Mouse (Mus musculus) lung, embryonic 14.5 days (tissue): ENCODE measurements at regions not wholly inside any gene's neighbourhood (a gene's known extent, or its start where the extent isn't known, plus 50 kb on each side); places are given as distances from the start of the nearest gene placed in this dataset.
A peak's percentile ranks its signal among the peaks of the same experiment; 100 is the strongest.

Source experiments
- ATAC-seq: fragments of 200-750 bp; cut with Nextera tagmentation; 2 replicates; pipeline ENCODE4 v1.8.0; 2017; ENCODE audit warnings: mild to moderate bottlenecking, moderate TSS enrichment, moderate library complexity; ENCODE audit not compliant: insufficient read depth
- DNase-seq: peaks from one replicate; pipeline ENCODE4 v3.0.0-alpha.2; 2015
- H3K27ac ChIP-seq: fragments of 300-500 bp; sonication (generic); 2 replicates; pipeline ENCODE4 v1.5.1; 2014; ENCODE audit warnings: low read depth, mild to moderate bottlenecking, moderate library complexity
- H3K27me3 ChIP-seq: fragments of 300-500 bp; sonication (generic); 2 replicates; pipeline ENCODE4 v1.6.1; 2014; ENCODE audit warnings: low read length, control low read depth; ENCODE audit not compliant: insufficient read depth
- H3K36me3 ChIP-seq: fragments of 300-500 bp; sonication (generic); 2 replicates; pipeline ENCODE4 v1.6.1; 2014; ENCODE audit warnings: control low read depth; ENCODE audit not compliant: insufficient read depth
- H3K4me1 ChIP-seq: fragments of 300-500 bp; sonication (generic); 2 replicates; pipeline ENCODE4 v1.6.1; 2014; ENCODE audit warnings: antibody characterized with exemption, control low read depth; ENCODE audit not compliant: insufficient read depth
- H3K4me2 ChIP-seq: fragments of 300-500 bp; sonication (generic); 2 replicates; pipeline ENCODE4 v1.6.1; 2014; ENCODE audit warnings: mild to moderate bottlenecking
- H3K4me3 ChIP-seq: fragments of 300-500 bp; sonication (generic); 2 replicates; pipeline ENCODE4 v1.5.1; 2014; ENCODE audit warnings: low read depth, low read length
- H3K9ac ChIP-seq: fragments of 300-500 bp; sonication (generic); 2 replicates; pipeline ENCODE4 v1.6.1; 2014
- H3K9me3 ChIP-seq: fragments of 300-500 bp; sonication (generic); 2 replicates; pipeline ENCODE4 v1.6.1; 2016; ENCODE audit warnings: low read depth, low read length, control low read depth
- CTCF ChIP-seq: IDR thresholded peaks from 2 replicates; pipeline ENCODE4 v1.5.1; 2016; ENCODE audit warnings: antibody characterized with exemption, low read depth
- WGBS: fragments of 180-500 bp; shearing (Covaris S2); extraction: QIAGEN DNeasy Blood & Tissue Kit; methylation state at CpG from one replicate; pipeline ENCODE4 v1.1.7; 2014; 5-methylcytosine and 5-hydroxymethylcytosine counted together

DNA sequence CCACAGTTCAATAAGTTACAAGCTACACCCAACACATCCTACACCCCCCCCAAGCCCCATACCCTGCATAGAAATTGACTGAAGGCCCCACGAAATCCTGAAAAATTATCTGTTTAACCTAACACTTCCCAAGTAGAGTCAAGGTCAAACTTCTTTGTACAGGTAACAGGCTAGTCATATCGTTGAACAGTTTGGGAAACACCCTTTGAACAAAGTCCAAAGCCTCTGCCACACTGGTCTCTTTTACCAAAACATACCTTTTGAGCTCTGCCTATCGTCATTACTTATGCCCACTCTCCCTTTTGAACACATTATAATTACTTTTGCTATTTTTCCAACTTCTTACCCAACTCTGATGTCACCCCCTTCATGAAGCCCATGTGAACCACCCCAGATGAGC lies 117.0 kb upstream of the Nr2f2 start:
- ATAC-seq (no peak), DNase-seq (no peak)
- Histone ChIP-seq H3K4me1 (0 out of 2 replicates have a peak, but pooled peaks cover 4% of the 10 kb centered on the region), H3K27me3 (no peaks in the 10 kb centered on the region), H3K36me3 (no peaks in the 10 kb centered on the region), H3K9ac (no peak overlapping the region), H3K27ac (no peak overlapping the region), H3K9me3 (no peaks in the 10 kb centered on the region), H3K4me2 (no peak overlapping the region), H3K4me3 (no peak overlapping the region)
- WGBS: 82% methylated on average over 3 of the region's 3 CpGs
- TF ChIP-seq CTCF: no peak

DNA sequence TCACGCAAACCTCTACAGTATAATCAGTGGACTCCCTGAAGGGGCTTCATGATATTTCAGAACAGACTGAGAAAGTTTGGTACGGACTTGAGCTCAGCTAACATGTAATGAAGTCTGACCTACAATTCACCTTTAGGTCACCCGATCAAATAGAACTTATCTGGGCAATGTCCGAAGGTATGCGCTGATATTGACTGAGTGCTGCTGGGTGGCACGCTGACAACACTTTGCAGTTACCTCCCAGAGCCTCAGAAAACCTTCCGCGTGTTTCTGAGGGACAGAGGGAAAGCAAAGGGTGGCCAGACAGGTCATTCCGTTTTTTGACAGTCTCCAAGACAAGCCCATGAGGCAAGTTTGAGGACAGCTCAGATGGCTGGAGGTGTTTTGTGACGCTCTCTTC lies 115.3 kb upstream of the Nr2f2 start:
- WGBS: 38% methylated on average over 10 of the region's 10 CpGs
- ATAC-seq (no peak), DNase-seq (no peak)
- Histone ChIP-seq H3K27me3 (no peaks in the 10 kb centered on the region), H3K27ac (no peak overlapping the region), H3K36me3 (no peaks in the 10 kb centered on the region), H3K9me3 (no peaks in the 10 kb centered on the region), H3K9ac (no peak overlapping the region), H3K4me2 (no peak overlapping the region), H3K4me3 (no peak overlapping the region), H3K4me1 (0 out of 2 replicates have a peak, but pooled peaks cover 4% of the 10 kb centered on the region)
- TF ChIP-seq CTCF: no peak

DNA sequence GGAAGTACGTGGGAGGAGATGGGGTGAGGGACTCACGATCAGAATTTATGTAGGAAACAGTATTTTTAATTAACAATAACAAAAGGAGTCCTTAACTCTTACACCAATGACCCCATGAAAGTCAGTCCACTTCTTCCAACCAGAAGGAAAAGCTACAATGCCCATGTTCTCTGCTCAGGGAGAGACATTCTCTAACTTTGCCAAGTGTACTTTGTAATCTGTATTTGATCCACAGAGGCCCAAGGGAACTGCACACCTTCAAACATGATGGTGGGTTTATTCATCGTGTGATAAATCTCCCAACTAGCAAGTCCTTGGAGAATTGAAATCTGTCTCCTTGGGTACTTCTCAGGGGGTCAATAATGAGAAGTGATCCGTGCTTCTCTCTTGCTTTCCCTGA lies 106.3 kb upstream of the Nr2f2 start:
- Histone ChIP-seq H3K27ac (no peak overlapping the region), H3K9me3 (no peaks in the 10 kb centered on the region), H3K9ac (no peak overlapping the region), H3K4me3 (no peak overlapping the region), H3K27me3 (no peaks in the 10 kb centered on the region), H3K36me3 (no peaks in the 10 kb centered on the region), H3K4me1 (no peaks in the 10 kb centered on the region), H3K4me2 (no peak overlapping the region)
- DNase-seq: no peak
- 69% methylated on average over 4 of the region's 4 CpGs for WGBS
- TF ChIP-seq CTCF: no peak
- ATAC-seq: no peak

DNA sequence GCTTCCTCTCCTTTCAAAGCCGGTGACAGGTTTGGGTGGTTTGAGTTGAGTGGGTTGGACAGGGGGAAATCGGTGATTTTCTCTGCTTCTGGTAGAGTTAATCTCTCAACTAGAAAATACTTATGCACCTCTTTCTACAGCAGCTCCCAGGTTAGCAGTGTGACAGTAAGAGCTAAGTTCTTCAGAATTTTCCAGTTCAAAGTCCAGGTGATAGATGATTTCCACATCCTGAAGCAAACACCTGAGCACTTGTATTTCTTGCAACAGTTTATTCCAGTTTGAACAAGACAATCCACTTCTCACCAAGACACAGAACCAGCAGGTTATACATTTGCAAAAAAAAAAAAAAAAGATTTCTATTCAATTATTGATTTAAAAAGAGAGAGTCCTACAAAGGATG lies 104.0 kb upstream of the Nr2f2 start:
- Histone ChIP-seq H3K27ac (no peak overlapping the region), H3K9me3 (no peaks in the 10 kb centered on the region), H3K9ac (no peak overlapping the region), H3K27me3 (no peaks in the 10 kb centered on the region), H3K4me3 (no peak overlapping the region), H3K4me1 (no peaks in the 10 kb centered on the region), H3K36me3 (no peaks in the 10 kb centered on the region), H3K4me2 (no peak overlapping the region)
- DNase-seq: no peak
- no peak for ATAC-seq
- TF ChIP-seq CTCF: no peak
- WGBS: 71% methylated on average over 2 of the region's 2 CpGs

DNA sequence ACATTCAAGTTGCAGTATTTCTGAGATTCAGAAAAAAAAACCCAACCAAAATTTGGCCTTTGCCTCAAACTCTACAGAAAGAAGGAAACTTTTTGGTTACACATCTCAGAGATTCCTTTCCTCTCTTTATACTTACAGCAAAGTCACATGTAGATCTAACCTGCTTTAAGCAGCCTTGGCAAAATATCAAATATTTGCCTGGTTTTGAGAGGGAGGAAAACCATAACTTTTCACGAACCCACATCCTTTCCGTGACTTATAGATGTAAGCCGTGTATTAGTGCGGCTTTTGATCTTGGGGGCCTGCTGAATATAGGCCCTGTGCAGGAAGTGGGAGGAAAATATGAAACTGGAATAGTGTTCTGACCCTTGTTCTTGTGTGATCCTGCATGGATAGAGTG lies 95.6 kb upstream of the Nr2f2 start:
- no peaks in the 10 kb centered on the region for H3K9me3 ChIP-seq
- DNase-seq (peak; percentile 60), ATAC-seq (no peak)
- no peak overlapping the region for H3K27ac ChIP-seq
- H3K4me1 ChIP-seq: no peaks in the 10 kb centered on the region
- TF ChIP-seq CTCF: no peak
- no peaks in the 10 kb centered on the region for H3K36me3 ChIP-seq
- H3K4me2 ChIP-seq: no peak overlapping the region
- H3K27me3 ChIP-seq: no peaks in the 10 kb centered on the region
- H3K9ac ChIP-seq: no peak overlapping the region
- H3K4me3 ChIP-seq: no peak overlapping the region
- 39% methylated on average over 4 of the region's 4 CpGs for WGBS

DNA sequence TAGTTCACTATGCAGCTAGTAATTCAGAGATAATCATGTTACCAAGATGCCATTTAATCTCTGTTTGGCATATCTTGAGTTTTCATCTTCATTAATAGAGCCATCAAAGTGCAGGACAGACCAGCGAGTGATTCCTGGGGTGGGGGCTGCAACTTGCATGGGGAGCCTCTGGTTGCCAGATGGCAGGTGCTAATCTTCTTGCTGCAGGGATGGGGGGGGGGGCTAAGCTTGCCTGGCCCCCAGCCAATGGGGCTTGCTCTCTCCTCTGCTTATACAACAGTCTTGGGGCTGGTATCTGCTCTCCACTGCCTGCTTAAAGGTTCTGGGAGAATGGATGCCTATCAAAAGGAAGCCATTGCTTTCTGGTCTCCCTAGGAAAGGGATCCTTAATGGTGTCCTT lies 88.0 kb upstream of the Nr2f2 start:
- ATAC-seq (no peak), DNase-seq (no peak)
- H3K9ac ChIP-seq: no peak overlapping the region
- no peak overlapping the region for H3K4me2 ChIP-seq
- H3K4me1 ChIP-seq: no peaks in the 10 kb centered on the region
- H3K36me3 ChIP-seq: no peaks in the 10 kb centered on the region
- no peak overlapping the region for H3K27ac ChIP-seq
- TF ChIP-seq CTCF: no peak
- no peaks in the 10 kb centered on the region for H3K27me3 ChIP-seq
- no peak overlapping the region for H3K4me3 ChIP-seq
- no peaks in the 10 kb centered on the region for H3K9me3 ChIP-seq
- WGBS: 76% methylated on average over 1 of the region's 1 CpGs

DNA sequence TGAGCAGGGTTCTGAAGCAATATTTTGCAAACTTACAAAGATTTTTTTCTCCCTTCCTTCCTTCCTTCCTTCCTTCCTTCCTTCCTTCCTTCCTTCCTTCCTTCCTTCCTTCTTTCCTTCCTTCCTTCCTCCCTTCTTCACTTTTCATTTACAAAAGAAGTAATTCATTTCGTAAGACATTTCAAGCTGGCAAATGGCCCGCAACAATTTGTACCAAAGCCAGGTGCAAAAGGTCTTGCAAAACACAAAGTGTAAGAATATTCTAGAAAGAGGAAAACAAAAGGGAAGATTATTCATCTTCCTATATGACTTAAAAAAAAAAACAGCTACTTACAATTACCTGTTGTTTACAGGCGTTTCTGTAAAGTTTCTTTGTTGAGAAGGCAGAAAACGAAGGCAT lies 86.3 kb upstream of the Nr2f2 start:
- no peak for ATAC-seq
- 78% methylated on average over 4 of the region's 4 CpGs for WGBS
- Histone ChIP-seq H3K9me3 (no peaks in the 10 kb centered on the region), H3K4me3 (no peak overlapping the region), H3K9ac (no peak overlapping the region), H3K36me3 (no peaks in the 10 kb centered on the region), H3K4me2 (no peak overlapping the region), H3K27me3 (no peaks in the 10 kb centered on the region), H3K4me1 (no peaks in the 10 kb centered on the region), H3K27ac (no peak overlapping the region)
- DNase-seq: no peak
- no peak for TF ChIP-seq CTCF

DNA sequence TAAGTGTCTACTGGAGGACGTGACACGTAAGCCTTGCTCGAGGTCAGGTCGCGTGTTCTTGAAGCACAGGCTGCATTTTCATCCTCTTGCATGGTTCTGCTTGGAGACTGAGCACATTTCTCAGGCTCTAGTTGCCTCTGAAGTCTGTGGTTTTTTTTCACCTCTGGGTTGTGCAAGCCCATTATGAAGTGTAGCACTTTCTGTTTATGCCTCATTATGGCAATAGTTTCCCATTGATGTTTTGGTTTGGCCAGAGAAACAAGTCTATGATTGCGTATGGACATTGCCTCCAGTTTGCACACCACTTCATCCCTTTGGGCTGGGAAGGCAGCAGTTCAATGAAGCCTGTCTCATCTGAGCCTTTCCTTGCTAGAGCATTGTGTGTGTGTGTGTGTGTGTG lies 72.4 kb upstream of the Nr2f2 start:
- H3K4me2 ChIP-seq: no peak overlapping the region
- H3K4me3 ChIP-seq: no peak overlapping the region
- no peaks in the 10 kb centered on the region for H3K4me1 ChIP-seq
- no peaks in the 10 kb centered on the region for H3K27me3 ChIP-seq
- H3K36me3 ChIP-seq: no peaks in the 10 kb centered on the region
- no peaks in the 10 kb centered on the region for H3K9me3 ChIP-seq
- 89% methylated on average over 6 of the region's 6 CpGs for WGBS
- no peak for ATAC-seq
- H3K27ac ChIP-seq: no peak overlapping the region
- DNase-seq: no peak
- no peak overlapping the region for H3K9ac ChIP-seq
- no peak for TF ChIP-seq CTCF
